Mouse (Mus musculus) G1E-ER4 (cell line): ENCODE measurements around the gene Vwa3b. TPM values are rescaled to one million over a fixed set of nuclear protein-coding genes. Genes with fewer than 3 reads are reported as not detected.

Source experiments
- GATA1 ChIP-seq: IDR thresholded peaks from one replicate; pipeline ENCODE4 v1.8.0; 2012; ENCODE audit warnings: low read length, inconsistent platforms
- polyA plus RNA-seq: library from polyadenylated mRNA; stranded (reverse); fragments of >175 nt; gene quantifications from 2 replicates; pipeline ENCODE4 v1.2.3, GENCODE M21; 2012

Gene Vwa3b
- polyA plus RNA-seq, 1 experiment: not detected

GRCm38 (mm10) chr1:37124696-37125349 lies 98.4 kb downstream of the Vwa3b start:
- no peak for TF ChIP-seq GATA1

- TF ChIP-seq GATA1: no peak
Observed at GRCm38 (mm10) chr1:37130012-37130570, 103.7 kb downstream of the Vwa3b start.

GRCm38 (mm10) chr1:37131146-37131545 lies 104.8 kb downstream of the Vwa3b start:
- TF ChIP-seq GATA1: no peak

GRCm38 (mm10) chr1:37132433-37132832 lies 106.0 kb downstream of the Vwa3b start:
- TF ChIP-seq GATA1: no peak

- TF ChIP-seq GATA1: no peak
Observed at GRCm38 (mm10) chr1:37145966-37146365, 119.6 kb downstream of the Vwa3b start.

- no peak for TF ChIP-seq GATA1
Observed at GRCm38 (mm10) chr1:37149866-37150265, 123.5 kb downstream of the Vwa3b start.

- no peak for TF ChIP-seq GATA1
Observed at GRCm38 (mm10) chr1:37151896-37152295, 125.5 kb downstream of the Vwa3b start.

- TF ChIP-seq GATA1: no peak
Observed at GRCm38 (mm10) chr1:37166066-37166465, 139.7 kb downstream of the Vwa3b start.

- no peak for TF ChIP-seq GATA1
Observed at GRCm38 (mm10) chr1:37167918-37168317, 141.5 kb downstream of the Vwa3b start.

GRCm38 (mm10) chr1:37177874-37178273 lies 151.5 kb downstream of the Vwa3b start:
- no peak for TF ChIP-seq GATA1

GRCm38 (mm10) chr1:37179852-37180251 lies 153.5 kb downstream of the Vwa3b start:
- TF ChIP-seq GATA1: no peak

- TF ChIP-seq GATA1: no peak
Observed at GRCm38 (mm10) chr1:37187050-37187449, 160.7 kb downstream of the Vwa3b start.

GRCm38 (mm10) chr1:37194607-37195006 lies 168.2 kb downstream of the Vwa3b start:
- no peak for TF ChIP-seq GATA1

- TF ChIP-seq GATA1: no peak
Observed at GRCm38 (mm10) chr1:37201406-37201805, 175.0 kb downstream of the Vwa3b start.

GRCm38 (mm10) chr1:37207743-37208142 lies 181.3 kb downstream of the Vwa3b start:
- no peak for TF ChIP-seq GATA1

GRCm38 (mm10) chr1:37212375-37212774 lies 186.0 kb downstream of the Vwa3b start:
- no peak for TF ChIP-seq GATA1

- TF ChIP-seq GATA1: no peak
Observed at GRCm38 (mm10) chr1:37214144-37214543, 187.7 kb downstream of the Vwa3b start, which contains the start of gene Cnga3. Gene Cnga3, plus strand, starts transcription at chr1:37214434.

GRCm38 (mm10) chr1:37218386-37218785 lies 192.0 kb downstream of the Vwa3b start:
- no peak for TF ChIP-seq GATA1
